Mouse (Mus musculus) embryonic fibroblast, embryonic 13.5 days (primary cell): ENCODE results near the gene Wdr86.

ENCODE experiments used
- CTCF ChIP-seq: IDR thresholded peaks from 2 replicates; pipeline ENCODE4 v1.5.1; 2011; ENCODE audit warnings: mild to moderate bottlenecking, control low read depth, low read length, moderate library complexity, borderline replicate concordance; ENCODE audit not compliant: insufficient read depth
- POLR2A ChIP-seq: IDR thresholded peaks from 2 replicates; pipeline ENCODE4 v1.6.1; 2011; ENCODE audit warnings: low read depth, mild to moderate bottlenecking, control low read depth, low read length, moderate library complexity

GRCm38 (mm10) chr5:24747533-24747932 lies 17.0 kb upstream of the Wdr86 start:
- TF ChIP-seq POLR2A (no peak), CTCF (no peak)
